Mouse (Mus musculus) neural tube, embryonic 14.5 days (tissue): ENCODE measurements around the gene Sgpl1. TPM values are rescaled to one million over a fixed set of nuclear protein-coding genes. Genes with fewer than 3 reads are reported as not detected.

Experiments used
- ATAC-seq: fragments of 200-750 bp; cut with Nextera tagmentation; 2 replicates; pipeline ENCODE4 v1.8.0; 2017; ENCODE audit warnings: low read depth, mild to moderate bottlenecking, moderate TSS enrichment, moderate library complexity
- H3K27ac ChIP-seq: fragments of 300-500 bp; sonication (generic); 2 replicates; pipeline ENCODE4 v1.5.1; 2014; ENCODE audit warnings: low read depth, mild to moderate bottlenecking, control low read depth, low read length, moderate library complexity, mixed read lengths
- H3K27me3 ChIP-seq: fragments of 300-500 bp; sonication (generic); 2 replicates; pipeline ENCODE4 v1.6.1; 2014; ENCODE audit warnings: low read length; ENCODE audit not compliant: control insufficient read depth, insufficient read depth
- H3K36me3 ChIP-seq: fragments of 300-500 bp; sonication (generic); 2 replicates; pipeline ENCODE4 v1.6.1; 2014; ENCODE audit warnings: low read length, mixed read lengths; ENCODE audit not compliant: control insufficient read depth, insufficient read depth
- H3K4me1 ChIP-seq: fragments of 300-500 bp; sonication (generic); 2 replicates; pipeline ENCODE4 v1.6.1; 2014; ENCODE audit warnings: low read length; ENCODE audit not compliant: control insufficient read depth, insufficient read depth
- H3K4me2 ChIP-seq: fragments of 300-500 bp; sonication (generic); 2 replicates; pipeline ENCODE4 v1.6.1; 2014; ENCODE audit warnings: mild to moderate bottlenecking, low read depth, low read length, control low read depth
- H3K4me3 ChIP-seq: fragments of 300-500 bp; sonication (generic); 2 replicates; pipeline ENCODE4 v1.5.1; 2014; ENCODE audit warnings: low read depth, low read length, control low read depth, mixed read lengths
- H3K9ac ChIP-seq: fragments of 300-500 bp; sonication (generic); replicated peaks from 2 replicates; pipeline ENCODE4 v1.6.1; 2014; ENCODE audit warnings: low read depth, mild to moderate bottlenecking, control low read depth, low read length, mixed read lengths
- H3K9me3 ChIP-seq: fragments of 300-500 bp; sonication (generic); 2 replicates; pipeline ENCODE4 v1.6.1; 2016; ENCODE audit warnings: low read length; ENCODE audit not compliant: control insufficient read depth
- WGBS: fragments of 180-500 bp; shearing (Covaris S2); extraction: QIAGEN DNeasy Blood & Tissue Kit; methylation state at CpG from one replicate; pipeline ENCODE4 v1.1.7; 2014; 5-methylcytosine and 5-hydroxymethylcytosine counted together
- polyA plus RNA-seq: library from polyadenylated mRNA; unstranded; fragments of >200 nt; fragmentation: Nextera tagmentation; extraction: Ambion mirVana; gene quantifications from 2 replicates; pipeline ENCODE4 v1.2.1, GENCODE M21; 2014

The Sgpl1 gene
- polyA plus RNA-seq, 1 experiment from 2014 or later: 47.9 TPM

- WGBS: under 1% methylated on average over 51 of the region's 53 CpGs
- no peaks in the 10 kb centered on the region for H3K9me3 ChIP-seq
- H3K9ac ChIP-seq: peak overlapping the region; percentile 82
- no peaks in the 10 kb centered on the region for H3K36me3 ChIP-seq
- ATAC-seq: peak; percentile 71
- peaks cover 8% of the 10 kb centered on the region; the same call in 1 of the 2 replicates for H3K4me1 ChIP-seq
- no peaks in the 10 kb centered on the region for H3K27me3 ChIP-seq
- peak overlapping the region; percentile 90 for H3K27ac ChIP-seq
- H3K4me3 ChIP-seq: peak overlapping the region; percentile 69
- H3K4me2 ChIP-seq: peak overlapping the region; percentile 65
Observed at GRCm38 (mm10) chr10:61146119-61146806, 1.2 kb downstream of the Sgpl1 start.

DNA sequence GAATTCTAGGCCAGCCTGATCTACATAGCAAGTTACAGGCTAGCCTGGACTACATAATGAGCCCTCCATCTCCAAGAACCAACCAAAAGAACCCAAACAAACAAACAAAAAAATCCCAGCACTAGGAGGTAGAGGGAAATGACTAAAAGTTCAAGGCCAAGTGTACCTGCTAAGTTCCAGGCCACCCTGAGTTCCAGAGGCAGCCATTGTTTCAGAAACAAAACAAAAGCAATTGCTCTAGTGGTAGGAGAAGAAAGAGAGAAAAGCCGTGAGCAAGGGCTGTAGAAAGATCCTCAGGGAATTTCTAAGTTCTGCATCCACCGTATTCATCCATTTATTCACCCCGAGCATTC, 1.8 kb downstream of the Sgpl1 start:
- 0% methylated on average over 3 of the region's 3 CpGs for WGBS
- H3K36me3 ChIP-seq: no peaks in the 10 kb centered on the region

DNA sequence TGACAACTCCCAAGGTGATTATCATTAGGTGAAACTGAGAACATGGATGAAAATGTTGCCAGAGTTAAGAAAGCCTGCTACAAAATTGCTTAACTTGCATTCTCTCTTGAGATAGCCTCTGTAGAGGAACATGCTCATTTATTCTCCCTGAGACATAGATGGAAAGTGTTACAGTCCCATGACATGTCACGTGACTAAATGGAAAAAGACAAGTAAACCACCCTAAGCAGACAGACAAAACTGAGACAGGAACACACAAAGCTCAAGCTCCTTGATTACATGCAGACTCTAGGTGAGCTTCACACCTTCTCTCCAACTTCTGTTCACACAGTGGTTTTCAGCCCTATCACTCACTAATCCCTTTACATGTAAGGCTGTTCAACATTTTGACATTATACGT, 4.2 kb downstream of the Sgpl1 start:
- 89% methylated on average over 2 of the region's 2 CpGs for WGBS
- Histone ChIP-seq H3K36me3 (0 out of 2 replicates have a peak, but pooled peaks cover 4% of the 10 kb centered on the region), H3K27ac (no peak overlapping the region), H3K4me2 (no peak overlapping the region), H3K4me3 (no peak overlapping the region), H3K9me3 (no peaks in the 10 kb centered on the region), H3K27me3 (no peaks in the 10 kb centered on the region), H3K4me1 (peaks cover 8% of the 10 kb centered on the region; the same call in 1 of the 2 replicates), H3K9ac (no peak overlapping the region)
- ATAC-seq: no peak

More for the DNA sequence above, 1.8 kb downstream of the Sgpl1 start:
- ATAC-seq: no peak
- Histone ChIP-seq H3K9me3 (no peaks in the 10 kb centered on the region), H3K4me3 (peak overlapping the region; percentile 69), H3K4me2 (peak overlapping the region; percentile 65), H3K9ac (peak overlapping the region; percentile 82), H3K27ac (peak overlapping the region; percentile 90), H3K4me1 (peaks cover 8% of the 10 kb centered on the region; the same call in 1 of the 2 replicates), H3K27me3 (no peaks in the 10 kb centered on the region)

DNA sequence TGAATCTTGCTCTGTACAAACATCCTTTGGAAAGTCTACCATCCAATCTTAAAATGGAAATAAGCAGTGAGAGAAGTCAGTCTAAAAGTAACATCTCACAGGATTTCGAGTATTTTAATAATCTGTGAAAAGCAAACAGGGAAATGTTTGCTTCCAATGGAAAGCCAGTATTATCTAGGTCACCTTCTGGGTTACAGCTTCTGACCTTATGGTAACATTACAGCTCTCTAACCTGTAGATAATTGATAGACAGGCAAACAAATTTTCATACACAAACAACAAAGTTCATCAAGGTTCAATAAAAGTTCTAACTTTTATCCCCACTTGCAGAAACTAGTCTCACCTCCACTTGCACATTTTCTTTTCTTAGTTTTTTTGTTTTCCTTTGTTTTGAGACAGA, 9.9 kb downstream of the Sgpl1 start:
- Histone ChIP-seq H3K27ac (no peak overlapping the region), H3K36me3 (peaks cover 4% of the 10 kb centered on the region; the same call in 1 of the 2 replicates), H3K4me3 (no peak overlapping the region), H3K9ac (no peak overlapping the region), H3K27me3 (no peaks in the 10 kb centered on the region), H3K4me2 (no peak overlapping the region), H3K4me1 (no peaks in the 10 kb centered on the region), H3K9me3 (no peaks in the 10 kb centered on the region)
- no peak for ATAC-seq
- WGBS: 86% methylated on average over 1 of the region's 1 CpGs

DNA sequence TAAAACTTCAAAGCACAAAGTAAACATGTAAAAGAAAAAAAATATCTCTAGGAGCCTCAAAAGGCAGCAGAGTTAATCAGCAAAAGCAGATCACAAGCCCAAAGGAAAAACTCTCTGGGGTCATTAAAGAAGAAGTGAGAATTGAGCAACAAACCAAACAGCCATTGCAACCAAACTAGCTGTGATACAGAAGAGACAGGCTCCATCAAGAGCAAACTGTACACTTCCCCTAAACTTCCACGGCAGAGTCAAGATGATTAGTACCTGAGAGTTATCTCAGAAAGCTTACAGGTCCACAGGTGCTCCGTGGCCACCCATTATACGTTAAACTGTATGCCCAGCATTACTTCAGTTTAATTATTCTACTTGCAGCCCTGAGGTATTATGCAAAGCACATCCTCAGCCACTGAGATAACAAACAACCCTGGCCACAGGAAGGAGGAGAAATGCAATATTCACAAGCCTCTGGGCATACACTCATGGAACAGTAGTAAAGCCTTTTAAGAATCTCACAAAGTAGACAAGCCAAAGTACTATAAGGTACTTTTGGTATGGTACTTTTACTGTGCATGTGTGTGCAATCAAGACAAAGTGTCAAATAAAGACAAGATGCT, 12.2 kb downstream of the Sgpl1 start:
- no peak overlapping the region for H3K9ac ChIP-seq
- no peak for ATAC-seq
- H3K36me3 ChIP-seq: peaks cover 4% of the 10 kb centered on the region; the same call in 1 of the 2 replicates
- H3K9me3 ChIP-seq: no peaks in the 10 kb centered on the region
- H3K27ac ChIP-seq: no peak overlapping the region
- no peak overlapping the region for H3K4me3 ChIP-seq
- 74% methylated on average over 3 of the region's 3 CpGs for WGBS
- H3K4me1 ChIP-seq: no peaks in the 10 kb centered on the region
- H3K4me2 ChIP-seq: no peak overlapping the region
- no peaks in the 10 kb centered on the region for H3K27me3 ChIP-seq

DNA sequence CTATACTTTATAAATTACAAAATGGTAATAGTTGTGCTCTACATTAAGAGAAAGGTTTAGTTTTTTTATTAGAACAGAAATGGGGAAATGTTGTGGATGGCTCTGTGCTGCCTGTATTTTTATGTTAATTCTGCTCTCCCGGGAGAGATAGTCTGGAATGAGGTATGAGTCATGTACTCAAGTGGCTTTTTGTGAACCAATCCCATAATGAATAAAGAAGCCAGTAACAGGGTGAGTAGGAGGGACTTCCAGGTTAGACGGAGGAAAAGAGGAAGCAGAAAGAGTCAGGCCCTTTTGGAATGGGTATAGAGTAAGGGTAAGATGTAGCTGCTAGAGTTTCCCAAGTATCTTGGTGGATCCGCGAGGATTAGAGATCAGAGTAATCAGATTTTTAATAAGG, 13.5 kb downstream of the Sgpl1 start:
- Histone ChIP-seq H3K4me1 (no peaks in the 10 kb centered on the region), H3K9ac (no peak overlapping the region), H3K27me3 (no peaks in the 10 kb centered on the region), H3K9me3 (no peaks in the 10 kb centered on the region), H3K4me3 (no peak overlapping the region), H3K4me2 (no peak overlapping the region), H3K27ac (no peak overlapping the region), H3K36me3 (no peaks in the 10 kb centered on the region; the same call in 1 of the 2 replicates)
- no peak for ATAC-seq
- 76% methylated on average over 4 of the region's 4 CpGs for WGBS

DNA sequence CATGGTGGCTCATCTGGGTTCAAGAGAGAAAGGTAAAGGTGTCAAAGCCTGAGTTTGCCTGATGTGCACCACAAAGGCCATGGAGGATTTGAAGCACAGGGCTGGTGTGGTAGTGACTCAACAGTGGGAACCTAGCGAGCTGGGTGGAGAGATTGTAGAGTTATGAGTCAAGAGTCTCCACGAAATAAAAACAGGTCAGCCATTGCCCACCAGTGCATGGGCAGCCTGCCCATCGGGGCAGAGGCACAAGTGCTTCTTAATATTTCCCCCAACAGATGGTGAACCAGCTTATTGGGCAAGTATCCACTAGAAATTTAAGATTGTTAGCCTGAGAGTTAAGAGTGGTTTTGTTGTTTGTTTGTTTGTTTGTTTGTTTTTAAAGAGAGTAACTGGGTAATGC, 16.5 kb downstream of the Sgpl1 start:
- H3K27me3 ChIP-seq: no peaks in the 10 kb centered on the region
- WGBS: 87% methylated on average over 3 of the region's 3 CpGs
- no peak overlapping the region for H3K27ac ChIP-seq
- no peak overlapping the region for H3K9ac ChIP-seq
- H3K36me3 ChIP-seq: no peaks in the 10 kb centered on the region
- no peak for ATAC-seq
- no peak overlapping the region for H3K4me3 ChIP-seq
- H3K9me3 ChIP-seq: no peaks in the 10 kb centered on the region
- H3K4me2 ChIP-seq: no peak overlapping the region
- H3K4me1 ChIP-seq: no peaks in the 10 kb centered on the region

GRCm38 (mm10) chr10:61128701-61129365, 18.7 kb downstream of the Sgpl1 start:
- Histone ChIP-seq H3K36me3 (no peaks in the 10 kb centered on the region), H3K9ac (no peak overlapping the region), H3K4me2 (no peak overlapping the region), H3K27ac (no peak overlapping the region), H3K27me3 (no peaks in the 10 kb centered on the region), H3K9me3 (no peaks in the 10 kb centered on the region), H3K4me3 (no peak overlapping the region), H3K4me1 (no peaks in the 10 kb centered on the region)
- 90% methylated on average over 1 of the region's 1 CpGs for WGBS
- no peak for ATAC-seq

DNA sequence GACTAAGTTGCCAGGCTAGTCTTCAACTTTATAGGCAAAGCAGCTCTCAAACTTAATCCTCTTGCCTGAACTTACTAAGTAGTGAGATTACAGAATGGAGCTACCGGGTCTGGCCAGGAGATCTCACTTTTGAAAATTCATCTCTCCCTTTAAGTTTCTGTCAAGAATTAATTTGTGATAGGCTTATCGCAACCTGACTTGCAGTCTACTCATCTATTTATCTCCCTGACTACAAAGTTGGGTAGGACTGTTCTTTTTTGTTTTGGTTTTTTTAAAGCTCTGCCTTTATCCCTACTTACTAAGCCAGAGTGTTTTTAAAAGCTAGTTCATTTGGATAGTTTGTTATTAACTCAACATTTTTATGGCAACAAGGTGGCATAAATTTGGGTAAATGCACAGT, 23.0 kb downstream of the Sgpl1 start:
- no peak for ATAC-seq
- WGBS: 95% methylated on average over 2 of the region's 2 CpGs
- Histone ChIP-seq H3K4me1 (no peaks in the 10 kb centered on the region), H3K9ac (no peak overlapping the region), H3K9me3 (no peaks in the 10 kb centered on the region), H3K27me3 (no peaks in the 10 kb centered on the region), H3K4me2 (no peak overlapping the region), H3K4me3 (no peak overlapping the region), H3K27ac (no peak overlapping the region), H3K36me3 (peaks cover 13% of the 10 kb centered on the region)
